Comparison of ENCODE assay signal across 8 mouse cellular contexts in genomic region chr13:34642941-34643875, GRCm38 (mm10). TPM values are rescaled to one million over a fixed set of nuclear protein-coding genes. Genes with fewer than 3 reads are reported as not detected.
DNase-seq lines count a peak whose midpoint lies in the region; ATAC-seq lines count a peak whose summit lies in the region.

No protein-coding gene starts in this region.

- no peak overlapping the region for H3K4me2 ChIP-seq in midbrain, embryonic 16.5 days (ENCODE audit: low read length)
- H3K4me2 ChIP-seq in embryonic facial prominence, embryonic 11.5 days (ENCODE audit: low read depth, low read length), result no peak overlapping the region

- DNase-seq in midbrain, embryonic 10.5 days (ENCODE audit: low spot score), result peak; percentile 74
- DNase-seq in adrenal gland, adult 2 months, result peak; percentile 29
- peak; percentile 90 for DNase-seq in embryonic facial prominence, embryonic 11.5 days (ENCODE audit: low spot score)
- peak; percentile 63 for DNase-seq in kidney, adult 9 months
- peak; percentile 50 to 54 for DNase-seq in lung, adult 18-20 months
- DNase-seq in retina, postnatal 7 days (ENCODE audit: low read depth, low spot score), result peak; percentile 55

- H3K36me3 ChIP-seq in midbrain, embryonic 10.5 days, result no peaks in the 10 kb centered on the region
- no peaks in the 10 kb centered on the region for H3K36me3 ChIP-seq in midbrain, embryonic 16.5 days (ENCODE audit: control insufficient read depth, insufficient read depth, low read length)
- H3K36me3 ChIP-seq in embryonic facial prominence, embryonic 11.5 days (replicated peaks; ENCODE audit: control insufficient read depth, insufficient read depth, low read depth, low read length), result no peaks in the 10 kb centered on the region

- H3K4me3 ChIP-seq in midbrain, embryonic 10.5 days, result no peak overlapping the region
- H3K4me3 ChIP-seq in midbrain, embryonic 16.5 days (ENCODE audit: low read depth, low read length), result no peak overlapping the region
- no peak overlapping the region for H3K4me3 ChIP-seq in embryonic facial prominence, embryonic 11.5 days (ENCODE audit: low read depth, low read length)

- no peak for ATAC-seq in midbrain, embryonic 16.5 days
- peak; percentile 51; the same call in 1 of the 2 replicates for ATAC-seq in embryonic facial prominence, embryonic 11.5 days (replicated peaks; ENCODE audit: insufficient number of reproducible peaks, low FRiP score, low TSS enrichment, low read depth)
- no peak for ATAC-seq in erythroid progenitor cell, adult 5-6 weeks (replicated peaks; ENCODE audit: low FRiP score, poor library complexity, severe bottlenecking)

- peaks cover 8% of the 10 kb centered on the region for H3K4me1 ChIP-seq in midbrain, embryonic 10.5 days
- no peaks in the 10 kb centered on the region; the same call in 1 of the 2 replicates for H3K4me1 ChIP-seq in midbrain, embryonic 16.5 days (ENCODE audit: control insufficient read depth, insufficient read depth, low read length)
- no peaks in the 10 kb centered on the region for H3K4me1 ChIP-seq in embryonic facial prominence, embryonic 11.5 days (ENCODE audit: control insufficient read depth, insufficient read depth, low read length)

- 33% methylated on average over 7 of the region's 7 CpGs for WGBS in midbrain, embryonic 10.5 days
- WGBS in midbrain, embryonic 16.5 days, result 27% methylated on average over 7 of the region's 7 CpGs
- WGBS in embryonic facial prominence, embryonic 11.5 days, result 25% methylated on average over 7 of the region's 7 CpGs

- no peak overlapping the region for H3K9ac ChIP-seq in midbrain, embryonic 16.5 days (ENCODE audit: low read depth, low read length)
- H3K9ac ChIP-seq in embryonic facial prominence, embryonic 11.5 days (replicated peaks; ENCODE audit: low read length), result no peak overlapping the region

- H3K27me3 ChIP-seq in midbrain, embryonic 10.5 days (ENCODE audit: low read depth, poor library complexity, severe bottlenecking), result peaks cover 19% of the 10 kb centered on the region
- H3K27me3 ChIP-seq in midbrain, embryonic 16.5 days (ENCODE audit: control insufficient read depth, insufficient read depth, low read depth, low read length), result no peaks in the 10 kb centered on the region
- H3K27me3 ChIP-seq in embryonic facial prominence, embryonic 11.5 days (ENCODE audit: control insufficient read depth, insufficient read depth, low read length), result no peaks in the 10 kb centered on the region

- no peak overlapping the region for H3K27ac ChIP-seq in midbrain, embryonic 10.5 days (replicated peaks)
- no peak overlapping the region for H3K27ac ChIP-seq in midbrain, embryonic 16.5 days (ENCODE audit: low read length)
- no peak overlapping the region for H3K27ac ChIP-seq in embryonic facial prominence, embryonic 11.5 days (replicated peaks; ENCODE audit: low read depth, low read length)

- H3K9me3 ChIP-seq in midbrain, embryonic 10.5 days (replicated peaks), result no peaks in the 10 kb centered on the region
- H3K9me3 ChIP-seq in midbrain, embryonic 16.5 days (replicated peaks; ENCODE audit: control insufficient read depth, low read length, poor library complexity, severe bottlenecking), result no peaks in the 10 kb centered on the region
- H3K9me3 ChIP-seq in embryonic facial prominence, embryonic 11.5 days (replicated peaks; ENCODE audit: control insufficient read depth, low read length), result no peaks in the 10 kb centered on the region

RNA-seq across cellular contexts. Expression of gene Pxdc1, which starts 10.1 kb away (rescaled TPM):
- polyA plus RNA-seq in midbrain, embryonic 10.5 days (2016; fragmentation: Nextera tagmentation; extraction: Ambion mirVana), result 4.1 and 6.6 TPM in 2 replicates
- 9.2 and 11.7 TPM in 2 replicates for polyA plus RNA-seq in midbrain, embryonic 16.5 days (2015; fragmentation: Nextera tagmentation; extraction: Ambion mirVana)
- total RNA-seq in adrenal gland, adult 2 months (2021), result 1 to 10 TPM; 3.3 to 3.4 TPM
- 5.3 and 9.1 TPM in 2 replicates for polyA plus RNA-seq in adrenal gland, adult 2 months (2012; rRNA removed)
- 6.2 and 8.0 TPM in 2 replicates for polyA plus RNA-seq in embryonic facial prominence, embryonic 11.5 days (2014; fragmentation: Nextera tagmentation; extraction: Ambion mirVana)
- not detected in 2 replicates for total RNA-seq in erythroid progenitor cell, adult 5-6 weeks (2015; ENCODE audit: low replicate concordance)
- total RNA-seq in erythroid progenitor cell, adult 5-6 weeks (2017; ENCODE audit: low replicate concordance), result not detected in 2 replicates

Comparison
In these comparisons a context has a peak if more than half of its experiments do, and no peak if none do; other contexts are left out.
1. DNase-seq: peak in every context shown above with its lines; median percentile 90 in embryonic facial prominence, embryonic 11.5 days; 74 in midbrain, embryonic 10.5 days; 63 in kidney, adult 9 months; 55 in retina, postnatal 7 days; 52 in lung, adult 18-20 months; 29 in adrenal gland, adult 2 months.